Mouse (Mus musculus): ENCODE measurements around the gene Prkca. TPM values are rescaled to one million over a fixed set of nuclear protein-coding genes. Genes with fewer than 3 reads are reported as not detected.

The Prkca gene
- polyA plus RNA-seq, 1 experiment, result 2.8 TPM

GRCm38 (mm10) chr11:108277096-108277495, 66.6 kb downstream of the Prkca start:
- TF ChIP-seq POLR2A (IDR thresholded peaks at IDR 0.05; ENCODE audit: insufficient read depth, low read length) (no peak), CTCF (IDR thresholded peaks at IDR 0.05; ENCODE audit: low read depth, low read length) (no peak), EP300 (IDR thresholded peaks at IDR 0.05; ENCODE audit: insufficient read depth, low read depth, low read length) (no peak)
- Histone ChIP-seq H3K36me3 (ENCODE audit: control insufficient read depth, insufficient read depth, low read length, poor library complexity, severe bottlenecking) (no peaks in the 10 kb centered on the region), H3K9ac (ENCODE audit: low read depth, poor library complexity, severe bottlenecking) (no peak overlapping the region)

GRCm38 (mm10) chr11:108276148-108276547, 67.6 kb downstream of the Prkca start:
- TF ChIP-seq POLR2A (IDR thresholded peaks at IDR 0.05; ENCODE audit: insufficient read depth, low read length) (no peak), EP300 (IDR thresholded peaks at IDR 0.05; ENCODE audit: insufficient read depth, low read depth, low read length) (no peak), CTCF (IDR thresholded peaks at IDR 0.05; ENCODE audit: low read depth, low read length) (no peak)
- Histone ChIP-seq H3K9me3 (replicated peaks; ENCODE audit: control insufficient read depth, insufficient read depth, low read length, poor library complexity, severe bottlenecking) (no peaks in the 10 kb centered on the region), H3K27ac (ENCODE audit: insufficient read depth, low read length) (no peak overlapping the region), H3K27me3 (ENCODE audit: control insufficient read depth, insufficient read depth, low read length, poor library complexity, severe bottlenecking) (no peaks in the 10 kb centered on the region), H3K36me3 (ENCODE audit: control insufficient read depth, insufficient read depth, low read length, poor library complexity, severe bottlenecking) (no peaks in the 10 kb centered on the region), H3K4me3 (ENCODE audit: low read depth, low read length) (no peak overlapping the region), H3K4me1 (ENCODE audit: control insufficient read depth, insufficient read depth, low read length) (no peaks in the 10 kb centered on the region), H3K9ac (ENCODE audit: low read depth, poor library complexity, severe bottlenecking) (no peak overlapping the region)

More at GRCm38 (mm10) chr11:108277096-108277495, 66.6 kb downstream of the Prkca start:
- Histone ChIP-seq H3K27ac (ENCODE audit: insufficient read depth, low read length) (no peak overlapping the region), H3K9me3 (replicated peaks; ENCODE audit: control insufficient read depth, insufficient read depth, low read length, poor library complexity, severe bottlenecking) (no peaks in the 10 kb centered on the region), H3K4me3 (ENCODE audit: low read depth, low read length) (no peak overlapping the region), H3K27me3 (ENCODE audit: control insufficient read depth, insufficient read depth, low read length, poor library complexity, severe bottlenecking) (no peaks in the 10 kb centered on the region), H3K4me1 (ENCODE audit: control insufficient read depth, insufficient read depth, low read length) (no peaks in the 10 kb centered on the region)

GRCm38 (mm10) chr11:108274046-108274445, 69.7 kb downstream of the Prkca start:
- Histone ChIP-seq H3K4me3 (ENCODE audit: low read depth, low read length) (no peak overlapping the region), H3K4me1 (ENCODE audit: control insufficient read depth, insufficient read depth, low read length) (no peaks in the 10 kb centered on the region), H3K27me3 (ENCODE audit: control insufficient read depth, insufficient read depth, low read length, poor library complexity, severe bottlenecking) (no peaks in the 10 kb centered on the region), H3K36me3 (ENCODE audit: control insufficient read depth, insufficient read depth, low read length, poor library complexity, severe bottlenecking) (no peaks in the 10 kb centered on the region), H3K9ac (ENCODE audit: low read depth, poor library complexity, severe bottlenecking) (no peak overlapping the region), H3K9me3 (replicated peaks; ENCODE audit: control insufficient read depth, insufficient read depth, low read length, poor library complexity, severe bottlenecking) (no peaks in the 10 kb centered on the region), H3K27ac (ENCODE audit: insufficient read depth, low read length) (no peak overlapping the region)
- no peak for TF ChIP-seq POLR2A (IDR thresholded peaks at IDR 0.05; ENCODE audit: insufficient read depth, low read length)
- TF ChIP-seq EP300 (IDR thresholded peaks at IDR 0.05; ENCODE audit: insufficient read depth, low read depth, low read length), result no peak
- no peak for TF ChIP-seq CTCF (IDR thresholded peaks at IDR 0.05; ENCODE audit: low read depth, low read length)

- no peaks in the 10 kb centered on the region for H3K9me3 ChIP-seq (replicated peaks; ENCODE audit: control insufficient read depth, insufficient read depth, low read length, poor library complexity, severe bottlenecking)
- H3K4me1 ChIP-seq (ENCODE audit: control insufficient read depth, insufficient read depth, low read length), result peaks cover 3% of the 10 kb centered on the region
- no peaks in the 10 kb centered on the region for H3K27me3 ChIP-seq (ENCODE audit: control insufficient read depth, insufficient read depth, low read length, poor library complexity, severe bottlenecking)
- TF ChIP-seq POLR2A (IDR thresholded peaks at IDR 0.05; ENCODE audit: insufficient read depth, low read length), result no peak
- no peak for TF ChIP-seq CTCF (IDR thresholded peaks at IDR 0.05; ENCODE audit: low read depth, low read length)
- no peak for TF ChIP-seq EP300 (IDR thresholded peaks at IDR 0.05; ENCODE audit: insufficient read depth, low read depth, low read length)
- no peak overlapping the region for H3K27ac ChIP-seq (ENCODE audit: insufficient read depth, low read length)
- no peak overlapping the region for H3K9ac ChIP-seq (ENCODE audit: low read depth, poor library complexity, severe bottlenecking)
- no peaks in the 10 kb centered on the region for H3K36me3 ChIP-seq (ENCODE audit: control insufficient read depth, insufficient read depth, low read length, poor library complexity, severe bottlenecking)
- H3K4me3 ChIP-seq (ENCODE audit: low read depth, low read length), result no peak overlapping the region
Measured at GRCm38 (mm10) chr11:108273415-108273965, 70.2 kb downstream of the Prkca start.

DNA sequence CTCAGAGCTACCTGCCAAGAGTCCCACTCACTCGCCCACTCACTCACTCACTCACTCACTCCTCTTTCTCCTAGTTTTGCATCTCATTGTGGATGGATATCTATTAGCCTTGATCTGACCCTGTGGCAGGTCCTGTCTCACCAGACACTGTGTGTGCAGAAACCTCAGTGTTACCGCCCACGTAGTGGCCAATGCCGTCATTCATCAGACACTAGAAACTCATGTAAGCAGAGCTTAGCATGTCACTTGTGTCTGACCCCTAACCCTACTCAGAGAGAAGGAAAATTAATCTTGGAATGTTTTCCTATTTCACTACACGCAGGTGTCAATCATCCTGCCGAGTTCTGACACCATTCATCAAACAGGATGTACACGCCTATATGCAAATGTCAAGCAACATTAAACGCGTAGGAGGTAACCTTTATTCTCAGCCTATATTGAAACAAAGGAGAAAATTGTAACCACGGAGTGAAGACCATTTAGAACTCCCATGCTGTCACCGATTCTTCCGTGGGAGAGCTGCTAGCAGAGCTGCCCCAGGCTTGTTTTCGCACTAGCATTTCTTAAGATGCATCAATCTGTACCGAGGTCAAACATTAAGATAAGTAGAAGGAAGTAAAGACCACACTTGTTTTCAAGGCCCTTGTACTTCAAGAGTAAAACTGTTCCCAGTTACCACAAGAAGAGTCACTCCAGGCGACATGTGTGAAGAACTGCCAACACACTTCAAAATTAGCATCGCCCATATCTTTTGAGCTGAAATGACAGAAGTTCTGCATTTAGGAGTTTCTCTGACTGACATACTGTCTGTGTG, 70.9 kb downstream of the Prkca start:
- no peaks in the 10 kb centered on the region for H3K9me3 ChIP-seq (replicated peaks; ENCODE audit: control insufficient read depth, insufficient read depth, low read length, poor library complexity, severe bottlenecking)
- no peak overlapping the region for H3K9ac ChIP-seq (ENCODE audit: low read depth, poor library complexity, severe bottlenecking)
- no peaks in the 10 kb centered on the region for H3K36me3 ChIP-seq (ENCODE audit: control insufficient read depth, insufficient read depth, low read length, poor library complexity, severe bottlenecking)
- H3K4me1 ChIP-seq (ENCODE audit: control insufficient read depth, insufficient read depth, low read length), result peaks cover 4% of the 10 kb centered on the region
- H3K27ac ChIP-seq (ENCODE audit: insufficient read depth, low read length), result no peak overlapping the region
- TF ChIP-seq POLR2A (IDR thresholded peaks at IDR 0.05; ENCODE audit: insufficient read depth, low read length) (no peak), CTCF (IDR thresholded peaks at IDR 0.05; ENCODE audit: low read depth, low read length) (no peak), EP300 (IDR thresholded peaks at IDR 0.05; ENCODE audit: insufficient read depth, low read depth, low read length) (no peak)
- H3K27me3 ChIP-seq (ENCODE audit: control insufficient read depth, insufficient read depth, low read length, poor library complexity, severe bottlenecking), result no peaks in the 10 kb centered on the region
- H3K4me3 ChIP-seq (ENCODE audit: low read depth, low read length), result no peak overlapping the region

DNA sequence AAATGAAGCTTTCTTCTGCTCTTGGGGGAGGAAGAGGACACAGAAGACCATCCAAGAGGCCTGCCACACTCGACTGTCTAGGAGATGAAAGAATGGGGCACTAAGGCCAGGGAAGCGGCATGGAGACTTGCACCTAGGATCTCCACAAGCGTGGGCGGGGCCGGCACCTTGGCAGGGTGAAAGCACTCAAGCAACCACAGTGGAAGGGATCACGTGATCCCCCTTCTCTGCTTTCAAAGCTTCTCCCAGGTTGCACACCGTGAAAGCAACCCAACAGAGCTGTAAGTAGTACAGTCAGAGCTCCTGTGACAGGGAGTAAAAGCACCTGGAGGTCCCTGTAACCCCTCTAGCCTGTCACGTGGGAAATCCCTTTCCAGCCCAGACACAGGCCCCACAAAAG, 72.4 kb downstream of the Prkca start:
- no peak for TF ChIP-seq EP300 (IDR thresholded peaks at IDR 0.05; ENCODE audit: insufficient read depth, low read depth, low read length)
- no peak for TF ChIP-seq CTCF (IDR thresholded peaks at IDR 0.05; ENCODE audit: low read depth, low read length)
- TF ChIP-seq POLR2A (IDR thresholded peaks at IDR 0.05; ENCODE audit: insufficient read depth, low read length), result no peak
- H3K9me3 ChIP-seq (replicated peaks; ENCODE audit: control insufficient read depth, insufficient read depth, low read length, poor library complexity, severe bottlenecking), result no peaks in the 10 kb centered on the region
- H3K36me3 ChIP-seq (ENCODE audit: control insufficient read depth, insufficient read depth, low read length, poor library complexity, severe bottlenecking), result no peaks in the 10 kb centered on the region
- H3K9ac ChIP-seq (ENCODE audit: low read depth, poor library complexity, severe bottlenecking), result no peak overlapping the region
- H3K27me3 ChIP-seq (ENCODE audit: control insufficient read depth, insufficient read depth, low read length, poor library complexity, severe bottlenecking), result no peaks in the 10 kb centered on the region
- H3K4me3 ChIP-seq (ENCODE audit: low read depth, low read length), result no peak overlapping the region
- peaks cover 4% of the 10 kb centered on the region for H3K4me1 ChIP-seq (ENCODE audit: control insufficient read depth, insufficient read depth, low read length)
- no peak overlapping the region for H3K27ac ChIP-seq (ENCODE audit: insufficient read depth, low read length)
